Mouse (Mus musculus): ENCODE measurements at regions not wholly inside any gene's neighbourhood (a gene's known extent, or its start where the extent isn't known, plus 50 kb on each side); places are given as distances from the start of the nearest gene placed in this dataset.

DNA sequence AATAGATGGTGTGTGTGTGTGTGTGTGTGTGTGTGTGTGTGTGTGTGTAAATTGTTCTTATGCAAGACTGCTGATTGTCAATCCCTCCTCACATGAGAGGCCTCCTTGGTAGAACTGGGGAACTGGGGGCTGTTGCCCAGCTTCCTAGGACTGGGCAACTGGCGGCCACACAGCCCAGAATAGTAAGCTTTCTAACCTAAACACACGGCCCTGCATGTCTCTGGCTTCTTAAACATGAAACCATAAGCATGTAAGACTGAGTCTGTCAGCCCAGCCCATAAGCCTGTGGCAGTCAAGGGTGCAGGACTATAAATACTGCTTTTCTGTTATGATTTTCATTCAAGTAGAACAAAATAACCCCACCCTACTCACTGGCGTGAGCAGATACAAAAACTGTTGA, 60.7 kb downstream of the Ifng start:
- TF ChIP-seq CTCF (IDR thresholded peaks at IDR 0.05; ENCODE audit: low read depth), result no peak
- no peak for TF ChIP-seq EP300 (IDR thresholded peaks at IDR 0.05; ENCODE audit: low read depth)
